Mouse (Mus musculus) Patski (cell line): ENCODE data around the gene Zbtb7b. TPM values are rescaled to one million over a fixed set of nuclear protein-coding genes. Genes with fewer than 3 reads are reported as not detected.

ENCODE experiments used
- ATAC-seq: fragments of 100-300 bp; one replicate; pipeline ENCODE4 v1.8.0; 2021
- CTCF ChIA-PET: fragments of 350-600 bp; sonication (Branson Sonifier 250); formaldehyde crosslinking; loops from one replicate; lab custom pipeline; 2022; ENCODE audit warnings: inconsistent platforms; lab: Charles Lee
- POLR2A ChIA-PET: fragments of 350-600 bp; sonication (Branson Sonifier 250); formaldehyde crosslinking; loops from one replicate; lab custom pipeline; 2022; ENCODE audit warnings: antibody characterized with exemption, inconsistent platforms; lab: Charles Lee
- DNase-seq: peaks from one replicate; pipeline ENCODE4 v3.0.0-alpha.2; 2011; ENCODE audit warnings: low read depth, low spot score
- H3K27me3 ChIP-seq: fragments of 371-371 bp; one replicate; pipeline ENCODE4 v1.5.1; 2021
- CTCF ChIP-seq: fragments of 100-300 bp; IDR thresholded peaks from one replicate; pipeline ENCODE4 v1.5.1; 2021
- in situ Hi-C: fragments of 300-500 bp; cut with MboI; formaldehyde crosslinking; loops from 3 replicates; pipeline ENCODE4 v1.11.1; 2018; ENCODE audit warnings: low pct_unique_long_range_greater_than_20kb, mixed read lengths
- polyA plus RNA-seq: library from polyadenylated mRNA; unstranded; gene quantifications from one replicate; pipeline ENCODE4 v1.2.3, GENCODE M21; 2021

The Zbtb7b gene
- polyA plus RNA-seq, 1 experiment from 2014 or later = 73.7 TPM

DNA sequence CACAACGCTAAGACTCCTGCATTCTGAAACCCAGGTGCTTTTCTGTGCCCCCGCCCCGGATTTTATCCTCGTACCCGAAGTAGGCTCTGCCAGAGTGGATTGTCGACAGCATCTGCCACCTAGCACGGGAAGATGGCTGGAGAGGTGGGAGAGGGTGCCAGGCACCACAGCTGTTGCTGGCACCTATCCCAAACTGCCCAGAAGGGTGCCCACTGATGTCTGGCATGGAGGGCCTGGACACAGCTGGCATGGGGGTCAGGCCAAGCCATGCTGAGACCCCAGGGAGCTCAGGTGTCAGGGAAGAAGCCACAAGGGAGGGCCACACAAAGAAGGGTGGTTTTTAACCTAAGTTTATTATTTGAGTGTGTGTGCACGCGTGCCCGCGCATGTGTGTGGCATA, 61.5 kb downstream of the Zbtb7b start:
- no peaks in the 10 kb centered on the region for H3K27me3 ChIP-seq
- ChIA-PET POLR2A (no interaction called here), CTCF (interaction anchor here (1.5 kb wide), 1 partner anchor 21 kb away, joined by 3 read pairs; no protein-coding TSS in a partner anchor)
- DNase-seq (no peak), ATAC-seq (no peak)
- in situ Hi-C loops = no loop called here
- TF ChIP-seq CTCF = no peak

DNA sequence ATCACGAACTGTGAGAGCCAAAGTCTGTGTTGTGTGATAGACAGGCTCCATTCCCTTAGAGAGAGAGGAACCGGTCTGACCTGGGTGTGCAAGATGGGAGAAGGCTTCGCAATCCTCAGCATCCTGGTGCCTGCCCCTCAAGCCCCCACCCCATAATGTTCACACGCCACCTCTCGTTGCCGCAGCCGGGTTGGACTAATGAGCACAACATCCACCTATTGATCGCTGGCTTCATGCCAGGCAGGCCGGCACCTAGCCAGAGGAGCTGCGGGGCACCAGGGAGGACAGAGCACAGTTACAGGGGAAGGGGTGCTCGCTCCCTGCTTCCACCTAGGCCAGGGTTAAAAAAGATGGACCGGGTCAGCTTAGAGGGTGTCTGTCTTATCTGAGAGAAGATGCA, 62.1 kb downstream of the Zbtb7b start:
- ATAC-seq = no peak
- no peak for TF ChIP-seq CTCF
- H3K27me3 ChIP-seq = no peaks in the 10 kb centered on the region
- DNase-seq = no peak
- in situ Hi-C loops = no loop called here
- ChIA-PET CTCF (interaction anchor here (1.3 to 1.5 kb wide), 2 partner anchors 21 to 22 kb away, joined by 3 read pairs; no protein-coding TSS in a partner anchor), POLR2A (no interaction called here)

DNA sequence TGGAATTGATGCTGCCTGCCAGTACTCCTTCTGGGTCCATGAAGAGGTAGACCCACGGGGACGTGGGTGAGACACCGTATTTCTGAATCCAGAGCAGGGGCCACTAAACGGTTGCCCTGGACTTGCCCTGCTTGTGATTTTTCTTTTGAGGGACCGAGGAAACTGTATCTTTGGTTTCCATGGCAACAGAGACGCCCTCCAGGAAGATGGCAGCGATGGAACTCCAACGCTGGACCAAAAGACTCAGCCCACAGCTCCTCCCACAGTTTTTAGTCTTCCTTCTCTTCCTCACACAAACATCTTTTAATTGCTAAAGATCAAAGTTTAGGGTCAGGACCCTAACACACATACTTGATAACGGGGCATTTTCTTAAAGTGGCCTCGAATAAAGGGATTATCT, 62.6 kb downstream of the Zbtb7b start:
- in situ Hi-C loops = no loop called here
- no peaks in the 10 kb centered on the region for H3K27me3 ChIP-seq
- ChIA-PET POLR2A (no interaction called here), CTCF (interaction anchor here (1.3 to 1.5 kb wide), 2 partner anchors 22 kb away, joined by 3 read pairs; no protein-coding TSS in a partner anchor)
- no peak for ATAC-seq
- DNase-seq = no peak
- no peak for TF ChIP-seq CTCF

DNA sequence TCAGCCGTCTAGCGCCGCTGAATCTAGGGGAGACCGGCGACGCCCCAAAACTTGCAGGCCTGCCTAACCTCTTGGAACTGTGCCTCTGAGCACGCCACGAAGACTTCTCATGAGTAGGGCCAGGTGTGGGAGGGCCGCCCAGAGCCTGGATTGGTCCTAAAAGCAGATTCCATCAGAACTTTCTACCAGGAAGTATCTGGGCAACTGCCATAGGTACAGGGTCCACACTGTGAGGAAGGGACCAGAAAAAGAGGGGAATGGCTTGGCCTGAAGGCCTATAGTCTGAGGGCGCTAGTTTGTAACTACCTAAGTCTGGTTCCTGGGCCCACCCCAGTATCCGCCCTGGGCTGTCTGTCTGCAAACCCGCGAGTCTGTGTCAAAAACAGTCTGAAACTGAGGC, 63.0 kb downstream of the Zbtb7b start:
- POLR2A ChIA-PET = no interaction called here
- in situ Hi-C loops = no loop called here
- TF ChIP-seq CTCF = no peak
- no peaks in the 10 kb centered on the region for H3K27me3 ChIP-seq
- CTCF ChIA-PET = interaction anchor here (1.3 to 1.5 kb wide), 2 partner anchors 22 to 23 kb away, joined by 3 read pairs; no protein-coding TSS in a partner anchor
- ATAC-seq = no peak
- no peak for DNase-seq

DNA sequence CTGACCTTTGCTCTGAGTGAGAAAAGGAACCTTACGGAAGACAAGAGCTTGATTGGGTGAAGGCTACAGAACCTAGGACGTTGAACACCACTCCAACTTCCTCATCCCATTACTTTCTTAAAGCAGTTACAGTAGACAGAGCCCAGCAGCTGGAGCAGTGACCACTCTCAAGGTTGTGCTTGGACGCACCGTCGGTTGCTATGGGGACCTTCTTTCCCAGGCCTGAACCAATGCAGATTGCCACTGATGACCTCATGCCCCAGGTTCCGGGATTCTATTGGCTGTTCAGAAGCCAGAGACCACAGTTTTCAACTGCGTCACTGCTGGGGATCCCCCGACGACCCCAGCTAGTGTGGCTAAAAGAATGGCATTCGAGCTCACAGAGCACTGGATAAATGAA, 63.6 kb downstream of the Zbtb7b start:
- no peak for ATAC-seq

DNA sequence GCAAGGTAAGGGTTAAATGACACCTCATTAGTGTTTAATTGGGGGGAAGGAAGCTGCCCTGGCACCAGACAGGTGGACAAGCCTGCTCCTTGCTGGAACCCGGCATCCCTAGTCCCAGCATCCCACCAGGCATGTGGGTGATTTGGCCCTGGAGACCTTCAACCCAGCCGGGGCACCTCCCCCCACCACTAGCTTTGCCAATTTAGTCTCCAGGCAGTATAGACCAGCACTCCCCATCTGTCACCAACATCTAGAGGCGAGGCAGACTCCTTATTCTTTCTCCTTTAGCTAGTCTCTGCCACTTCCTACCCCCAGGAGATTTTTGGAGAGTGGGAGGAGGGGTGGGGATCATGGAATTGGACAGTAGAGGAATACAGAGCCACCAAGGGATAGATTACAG, 64.2 kb downstream of the Zbtb7b start:
- ChIA-PET POLR2A (no interaction called here), CTCF (interaction anchor here (1.4 to 1.6 kb wide), 2 partner anchors 13 to 22 kb away, joined by 4 to 7 read pairs; no protein-coding TSS in a partner anchor)
- H3K27me3 ChIP-seq = peaks cover 8% of the 10 kb centered on the region
- ATAC-seq (no peak), DNase-seq (no peak)
- TF ChIP-seq CTCF = no peak
- in situ Hi-C loops = no loop called here

More for the DNA sequence above, 63.6 kb downstream of the Zbtb7b start:
- POLR2A ChIA-PET = no interaction called here
- TF ChIP-seq CTCF = no peak
- no peak for DNase-seq
- in situ Hi-C loops = no loop called here
- CTCF ChIA-PET = interaction anchor here (1.3 to 1.6 kb wide), 2 partner anchors 14 to 23 kb away, joined by 3 to 7 read pairs; no protein-coding TSS in a partner anchor
- peaks cover 2% of the 10 kb centered on the region for H3K27me3 ChIP-seq

DNA sequence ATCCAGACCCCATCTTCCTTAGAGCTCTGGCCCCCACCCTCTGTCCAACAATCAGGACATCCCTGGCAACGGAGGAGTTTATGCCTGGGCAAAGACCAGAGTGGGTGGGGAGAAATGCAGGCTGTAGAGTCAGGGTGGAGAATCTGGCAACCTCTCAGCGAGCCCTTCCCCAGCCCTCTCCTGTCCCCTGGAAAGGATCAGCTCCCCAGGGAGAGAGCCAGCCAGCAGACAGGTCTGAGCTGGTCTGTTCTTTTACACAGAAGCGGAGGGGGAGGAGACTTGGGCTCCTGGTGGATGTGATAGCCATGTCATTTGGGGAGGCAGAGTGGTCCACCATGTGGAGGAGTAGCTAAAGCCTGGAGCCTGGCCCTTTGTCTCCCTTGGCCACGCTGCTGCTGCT, 66.0 kb downstream of the Zbtb7b start:
- H3K27me3 ChIP-seq = peaks cover 10% of the 10 kb centered on the region
- ATAC-seq (no peak), DNase-seq (no peak)
- in situ Hi-C loops = no loop called here
- ChIA-PET POLR2A (interaction anchor here (0.6 kb wide), 2 partner anchors 17 to 20 kb away, joined by 3 to 5 read pairs; no protein-coding TSS in a partner anchor), CTCF (interaction anchor here (0.9 to 1.2 kb wide), 2 partner anchors 11 to 98 kb away, joined by 3 to 4 read pairs; no protein-coding TSS in a partner anchor)
- TF ChIP-seq CTCF = no peak

Other genes starting within 250 kb of the Zbtb7b start
- 6.2 TPM for gene Hcn3, start 234.6 kb downstream of the Zbtb7b start, polyA plus RNA-seq
- 74.8 TPM for gene Clk2, start 230.0 kb downstream of the Zbtb7b start, polyA plus RNA-seq
- gene Scamp3, start 217.3 kb downstream of the Zbtb7b start, polyA plus RNA-seq = 175 TPM
- gene Fam189b, start 211.6 kb downstream of the Zbtb7b start, polyA plus RNA-seq = 37.6 TPM
- gene Gba, start 191.8 kb downstream of the Zbtb7b start, polyA plus RNA-seq = 141 TPM
- gene Thbs3, start 179.6 kb downstream of the Zbtb7b start, polyA plus RNA-seq = 86.6 TPM
- gene Mtx1, start 167.7 kb downstream of the Zbtb7b start, polyA plus RNA-seq = 215 TPM
- 10.3 TPM for gene Muc1, start 165.7 kb downstream of the Zbtb7b start, polyA plus RNA-seq
- gene Krtcap2, start 148.8 kb downstream of the Zbtb7b start, polyA plus RNA-seq = 236 TPM
- gene Trim46, start 148.5 kb downstream of the Zbtb7b start, polyA plus RNA-seq = 57.5 TPM
- 104 TPM for gene Dpm3, start 135.4 kb downstream of the Zbtb7b start, polyA plus RNA-seq
- gene Slc50a1, start 124.2 kb downstream of the Zbtb7b start, polyA plus RNA-seq = 88.3 TPM
- gene Efna1, start 113.6 kb downstream of the Zbtb7b start, polyA plus RNA-seq = 97.1 TPM
- 9.4 TPM for gene Efna3, start 71.8 kb downstream of the Zbtb7b start, polyA plus RNA-seq
- gene Efna4, start 56.7 kb downstream of the Zbtb7b start, polyA plus RNA-seq = 48.7 TPM
- 226 TPM for gene Adam15, start 44.8 kb downstream of the Zbtb7b start, polyA plus RNA-seq
- 0.06 TPM for gene Dcst2, start 32.8 kb downstream of the Zbtb7b start, polyA plus RNA-seq
- gene Dcst1, start 29.5 kb downstream of the Zbtb7b start, polyA plus RNA-seq = 1.3 TPM
- gene Lenep, start 8.0 kb upstream of the Zbtb7b start, polyA plus RNA-seq = not detected
- gene Flad1, start 17.1 kb upstream of the Zbtb7b start, polyA plus RNA-seq = 40.6 TPM
- 162 TPM for gene Cks1b, start 23.6 kb upstream of the Zbtb7b start, polyA plus RNA-seq
- 174 TPM for gene Shc1, start 23.7 kb upstream of the Zbtb7b start, polyA plus RNA-seq
- gene Pygo2, start 35.4 kb upstream of the Zbtb7b start, polyA plus RNA-seq = 68.4 TPM
- gene Pbxip1, start 41.9 kb upstream of the Zbtb7b start, polyA plus RNA-seq = 354 TPM
- 40.7 TPM for gene Pmvk, start 59.8 kb upstream of the Zbtb7b start, polyA plus RNA-seq
- gene Kcnn3, start 125.4 kb upstream of the Zbtb7b start, polyA plus RNA-seq = 0.04 TPM